In the genomic region with DNA sequence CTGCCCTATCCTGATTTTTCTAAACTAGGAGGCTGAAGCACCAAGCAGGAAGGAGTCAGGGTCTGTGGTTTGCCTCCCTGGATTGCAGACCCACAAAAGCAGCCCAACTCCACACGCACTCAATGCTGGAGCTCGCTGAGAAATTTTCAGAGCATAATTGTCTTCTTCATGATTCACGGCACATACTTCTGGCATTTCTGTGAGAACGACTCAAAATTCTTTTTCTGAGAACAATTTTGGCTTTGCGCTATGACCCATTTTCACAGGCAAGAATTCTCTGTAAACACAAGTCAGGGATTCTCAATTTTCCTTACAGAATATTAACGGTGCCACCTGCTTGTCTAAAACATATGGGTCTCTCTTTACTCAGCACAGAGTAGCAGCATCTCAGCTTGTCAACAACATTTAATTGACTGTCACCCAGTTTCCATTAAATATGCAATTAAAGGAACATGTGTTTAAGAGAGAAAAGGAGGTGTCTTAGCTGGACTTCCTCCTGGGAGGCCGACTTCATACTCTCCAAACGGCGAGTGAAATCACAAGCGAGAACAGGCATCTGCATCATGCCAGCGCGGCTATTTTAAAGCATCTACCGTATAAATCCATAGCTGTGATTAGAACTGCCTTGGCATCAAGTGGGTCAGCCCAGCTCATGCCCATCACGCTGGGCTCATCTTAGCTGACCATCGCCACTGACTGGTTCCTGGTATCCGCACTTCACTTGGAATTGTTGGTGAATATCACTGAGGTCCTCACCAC, we compare ENCODE assay signal across 23 mouse cellular contexts. TPM values are rescaled to one million over a fixed set of nuclear protein-coding genes. Genes with fewer than 3 reads are reported as not detected.
DNase-seq lines count a peak whose midpoint lies in the region; TF ChIP-seq lines count a peak whose summit lies in the region.
"Had no signal": no experiment of that assay in that cellular context is flagged by ENCODE, and none has a peak within 500 bp of the region (broad histone marks: within the 10 kb centered on the region; RNA-seq: fewer than 3 reads in every experiment).

No protein-coding gene starts in this region.

- no peak for TF ChIP-seq CTCF in left cerebral cortex, adult 2 months (IDR thresholded peaks at IDR 0.05)

- peak overlapping the region; percentile 33; the same call in 1 of the 2 replicates for H3K27ac ChIP-seq in left cerebral cortex, adult 2 months
- H3K27ac ChIP-seq: embryonic facial prominence, embryonic 12.5 days; heart, embryonic 13.5 days; limb, embryonic 10.5 days; liver, embryonic 15.5 days; stomach, embryonic 15.5 days had no signal

- DNase-seq in frontal cortex, postnatal 36 days (ENCODE audit: low spot score in 2 of 2), result peak; percentile 24 to 42
- no peak for DNase-seq in frontal cortex, postnatal 10 days (ENCODE audit: low spot score in 2 of 2)
- DNase-seq in left cerebral cortex, adult 2 months (ENCODE audit: extremely low spot score in 1 of 2, low spot score in 2 of 2), result peak in 1 of 2 experiments; percentile 25
- no peak for DNase-seq in left cerebral cortex, adult 11 months (ENCODE audit: low spot score)
- peak; percentile 15 for DNase-seq in right cerebral cortex, postnatal 25 days
- DNase-seq in right cerebral cortex, postnatal 10 days (ENCODE audit: low spot score in 2 of 2), result no peak
- DNase-seq in thymus, postnatal 36 days, result no peak
- no peak for DNase-seq in lung, adult 18-20 months
- DNase-seq: cerebellum, adult 2 months; cerebellum, postnatal 25 days; gastrocnemius, postnatal 14 days; heart, adult 18-20 months; heart, postnatal 14 days; kidney, postnatal 25 days; liver; lung, postnatal 4 days; thymus, postnatal 25 days had no signal

- intact Hi-C loops in left cerebral cortex, adult 2 months (cut with DNase I), result loop anchor here (2.0 kb wide), 1 partner anchor 36 kb away; a partner anchor contains a TSS

- H3K4me3 ChIP-seq in left cerebral cortex, adult 2 months, result no peak overlapping the region
- H3K4me3 ChIP-seq: embryonic facial prominence, embryonic 12.5 days; heart, embryonic 13.5 days; limb, embryonic 10.5 days; liver, embryonic 15.5 days; myocyte; stomach, embryonic 15.5 days had no signal

RNA-seq across cellular contexts. Expression of a gene that starts 35.5 kb away (rescaled TPM):
- total RNA-seq in left cerebral cortex, adult 2 months (2021), result 10 to 100 TPM; 29.8 to 30.8 TPM

Comparison
In these comparisons a context has a peak if more than half of its experiments do, and no peak if none do; other contexts are left out.
1. DNase-seq: peak in frontal cortex, postnatal 36 days (2 of 2) and right cerebral cortex, postnatal 25 days (single experiment); none in frontal cortex, postnatal 10 days (0 of 2), left cerebral cortex, adult 11 months (single experiment), right cerebral cortex, postnatal 10 days (0 of 2), thymus, postnatal 36 days (0 of 2) and lung, adult 18-20 months (0 of 2).